Mouse (Mus musculus) thymus, postnatal 36 days (tissue): ENCODE measurements around the gene Nectin2.

Experiments used
- DNase-seq, 2 experiments: peaks; one replicate each; pipeline ENCODE4 v3.0.0; 2022; ENCODE audit warnings: mixed read lengths in 2 of 2

The Nectin2 gene

DNA sequence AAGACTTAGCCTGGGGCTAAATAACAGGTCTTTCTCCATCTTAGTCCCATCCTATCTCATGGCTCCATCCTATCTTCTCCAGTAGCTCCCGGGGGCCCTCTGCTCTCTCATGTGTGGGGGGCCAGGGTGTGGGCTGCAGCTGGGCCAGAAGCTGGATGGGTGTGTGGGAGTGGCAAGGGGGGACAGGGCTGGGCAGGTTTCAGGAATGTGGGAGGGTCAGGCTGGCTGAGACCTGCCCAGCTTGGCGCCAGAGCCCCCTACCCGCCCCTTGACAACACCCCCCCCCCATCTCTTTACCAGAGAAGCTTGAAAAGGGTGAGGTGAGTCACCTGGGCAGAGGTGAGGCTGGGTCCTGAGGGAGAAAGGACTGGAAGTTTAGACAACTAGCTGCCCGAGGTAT lies 18.7 kb upstream of the Nectin2 start:
- DNase-seq, result no peak

DNA sequence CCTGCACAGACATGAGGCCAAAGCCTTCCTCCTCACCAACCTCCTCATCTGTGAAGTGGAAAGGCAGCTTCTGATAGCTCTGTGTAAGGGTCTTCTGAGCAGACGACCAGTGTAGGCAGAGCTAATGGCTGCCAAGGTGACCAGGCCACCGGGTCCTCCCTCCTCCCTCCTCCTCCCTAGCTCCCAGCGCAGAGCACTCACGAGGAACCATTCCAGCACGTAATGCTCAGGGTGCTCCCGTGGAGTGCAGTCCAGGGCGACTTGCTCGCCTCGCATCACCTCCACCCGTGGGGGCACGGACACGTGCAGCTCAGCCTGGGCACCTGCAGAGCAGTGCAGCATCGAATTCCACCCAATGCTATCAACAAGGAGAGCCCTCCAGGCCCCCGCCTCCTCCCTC lies 18.0 kb upstream of the Nectin2 start:
- DNase-seq, result no peak

DNA sequence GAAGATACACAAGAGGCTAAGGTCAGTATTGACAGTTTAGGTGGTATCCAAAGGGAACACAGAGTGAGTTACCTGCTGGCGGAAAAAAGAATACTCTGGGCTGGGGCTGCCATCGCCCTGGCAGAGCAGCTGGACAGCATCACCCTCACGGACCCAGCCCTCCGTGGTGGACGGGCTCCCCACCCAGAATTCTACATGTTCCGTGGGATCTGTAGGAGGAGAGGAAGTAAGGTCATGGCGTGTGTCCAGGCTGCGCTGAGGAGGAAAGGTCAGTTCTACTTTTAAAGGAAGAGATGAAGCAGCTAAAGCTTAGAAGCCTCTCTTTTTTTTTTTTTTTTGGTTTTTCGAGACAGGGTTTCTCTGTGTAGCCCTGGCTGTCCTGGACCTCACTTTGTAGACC lies 14.3 kb upstream of the Nectin2 start:
- DNase-seq, result no peak

DNA sequence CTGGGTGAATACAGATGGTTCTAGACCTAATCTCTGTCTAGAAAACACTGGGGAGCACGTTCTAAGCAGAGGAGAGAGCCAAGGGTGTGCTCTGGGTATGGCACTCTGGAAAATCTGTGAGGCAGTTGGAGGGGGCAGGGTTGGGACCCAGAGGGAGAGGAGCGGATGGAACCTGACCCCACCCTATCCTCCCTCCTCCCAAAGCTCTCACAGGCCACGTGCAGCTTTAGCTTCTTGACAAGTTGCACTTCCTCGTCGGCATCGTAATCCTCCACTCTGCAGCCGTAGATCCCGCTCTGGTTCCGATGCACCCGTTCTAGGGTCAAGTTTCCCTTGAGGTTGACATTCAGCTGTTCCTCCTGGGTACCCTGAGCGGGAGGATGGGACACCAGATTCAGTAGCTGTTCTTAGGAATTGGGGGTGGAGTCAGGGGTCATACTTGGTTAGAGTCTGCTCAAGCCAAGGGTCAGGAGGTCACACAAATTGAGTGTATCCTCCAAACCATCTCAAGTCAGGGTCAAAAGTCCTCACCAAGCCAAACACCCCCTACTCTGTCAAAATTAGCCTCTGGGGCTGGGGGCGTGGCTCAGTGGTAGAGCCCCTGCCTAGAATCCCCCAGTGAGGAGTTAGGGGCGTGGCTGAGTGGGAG lies 13.7 kb upstream of the Nectin2 start:
- DNase-seq, result no peak

DNA sequence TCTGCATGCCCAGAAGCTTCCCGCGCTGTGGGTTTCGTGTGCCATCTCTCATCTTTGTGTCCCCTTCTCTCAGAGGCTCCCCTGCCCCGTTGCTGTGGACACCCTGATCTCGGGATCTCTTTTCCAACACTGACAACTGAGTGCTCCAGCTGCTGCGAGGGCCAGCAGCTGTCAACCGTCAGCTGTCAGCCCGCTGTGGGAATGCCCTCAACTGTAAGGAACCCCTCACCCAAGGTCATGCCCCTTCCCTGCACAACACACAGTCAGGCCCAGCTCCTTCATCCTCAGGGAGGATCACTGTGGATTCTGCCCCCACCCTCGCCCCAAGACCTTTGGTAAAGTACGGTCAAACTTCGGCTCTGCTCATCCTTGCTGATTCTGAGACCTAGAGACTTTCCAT lies 12.0 kb upstream of the Nectin2 start:
- no peak for DNase-seq

DNA sequence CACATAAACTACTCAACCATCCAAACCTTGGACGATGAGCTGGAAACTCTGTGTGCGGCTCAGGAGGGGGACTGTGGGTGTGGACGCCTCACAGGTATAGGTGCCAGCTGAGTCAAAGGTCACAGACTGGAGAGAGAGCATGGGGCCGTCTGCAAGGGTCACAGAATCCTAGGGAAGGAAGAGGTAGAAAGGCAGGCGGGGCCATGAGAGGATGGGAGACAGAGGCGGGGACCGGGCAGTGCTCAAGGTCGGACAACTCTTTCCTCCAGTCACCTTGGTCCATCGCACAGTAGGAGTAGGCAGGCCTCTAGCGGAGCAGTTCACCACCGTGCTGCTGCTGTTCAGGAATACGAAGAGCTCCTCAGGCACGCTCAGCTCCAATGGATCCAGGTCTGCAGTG lies 9.7 kb upstream of the Nectin2 start:
- no peak for DNase-seq

DNA sequence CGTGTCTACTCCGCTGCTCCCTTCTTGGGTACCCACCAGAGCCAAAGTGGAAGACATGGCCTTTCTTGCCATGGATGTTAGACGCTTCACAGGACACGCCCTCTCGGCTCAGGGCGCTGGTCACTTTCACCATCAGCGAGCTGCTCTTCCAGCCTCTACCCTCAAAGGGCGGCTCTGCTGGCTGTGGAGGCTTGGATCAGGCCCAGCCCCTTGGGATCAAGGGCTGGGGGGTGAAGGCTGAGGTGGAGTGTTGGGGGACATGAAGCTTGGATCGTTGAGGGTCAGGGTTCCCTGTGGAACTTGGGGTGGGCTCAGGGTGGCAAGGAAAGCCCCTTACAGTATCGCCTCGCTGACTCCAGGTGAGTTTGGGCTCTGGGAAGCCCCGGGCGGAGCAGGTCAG lies 8.3 kb upstream of the Nectin2 start:
- no peak for DNase-seq

DNA sequence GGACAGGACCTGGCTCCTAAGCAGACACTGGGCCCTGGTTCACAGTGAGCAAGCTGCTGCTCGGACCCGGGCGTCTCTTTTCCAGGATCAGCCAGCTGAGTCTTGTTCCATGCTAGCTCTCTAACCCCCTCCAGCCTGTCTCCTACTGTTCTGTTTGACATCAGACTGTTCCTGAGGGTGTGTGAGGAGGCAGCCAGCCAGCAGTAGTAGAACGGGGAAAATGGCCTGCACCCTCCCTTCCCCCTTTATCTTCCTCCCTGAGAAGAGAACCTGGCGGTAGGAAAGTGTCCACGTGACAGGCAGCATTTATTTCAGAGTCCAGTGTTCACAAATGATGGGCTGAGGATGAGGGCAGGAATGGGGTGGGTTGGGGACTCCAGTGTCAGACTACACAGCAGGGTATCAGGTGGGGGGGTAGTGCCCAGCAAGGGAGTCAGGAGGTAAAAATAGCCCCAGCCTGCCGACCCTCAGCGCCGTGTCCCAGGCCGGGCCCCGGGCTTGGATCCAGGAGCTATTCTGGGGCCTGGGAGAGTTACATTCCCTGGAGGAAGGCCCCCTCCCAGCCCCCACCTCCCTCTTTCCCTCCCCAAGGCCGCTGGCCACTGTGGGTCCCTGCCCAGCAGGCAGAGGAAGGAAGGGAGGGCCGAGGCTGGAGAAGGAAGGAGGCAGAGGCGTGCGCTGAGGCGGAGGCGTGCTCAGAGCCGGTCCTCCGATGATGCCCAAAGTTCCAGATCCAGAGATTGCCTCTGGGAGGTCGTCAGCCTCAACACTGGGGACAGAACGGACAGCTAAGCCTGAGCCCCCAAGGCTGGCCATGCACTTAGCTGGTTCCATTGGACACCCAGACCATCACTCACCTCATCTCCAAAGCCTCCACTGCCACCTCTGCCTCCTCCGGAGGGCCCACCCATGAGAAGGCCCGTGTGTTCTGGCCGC lies 5.8 kb upstream of the Nectin2 start:
- no peak for DNase-seq

DNA sequence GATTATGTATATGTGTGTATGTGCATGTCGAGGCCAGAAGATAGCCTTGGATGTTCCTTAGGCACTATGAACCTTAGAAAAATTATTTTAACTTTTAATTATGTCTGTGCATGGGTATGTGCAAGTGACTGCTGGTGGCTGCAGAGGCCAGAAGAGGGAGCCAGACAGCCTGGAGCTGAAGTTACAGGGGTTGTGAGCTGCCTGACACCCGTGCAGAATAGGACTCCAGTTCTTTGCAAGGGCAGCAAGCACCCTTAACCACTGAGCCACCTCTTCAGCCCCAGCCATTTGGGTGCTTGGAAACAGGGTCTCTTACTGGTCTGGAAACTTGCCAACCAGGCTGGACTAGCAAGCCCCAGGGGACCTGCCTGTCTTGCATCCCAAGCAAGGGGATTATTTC lies 4.7 kb upstream of the Nectin2 start:
- DNase-seq, result no peak

DNA sequence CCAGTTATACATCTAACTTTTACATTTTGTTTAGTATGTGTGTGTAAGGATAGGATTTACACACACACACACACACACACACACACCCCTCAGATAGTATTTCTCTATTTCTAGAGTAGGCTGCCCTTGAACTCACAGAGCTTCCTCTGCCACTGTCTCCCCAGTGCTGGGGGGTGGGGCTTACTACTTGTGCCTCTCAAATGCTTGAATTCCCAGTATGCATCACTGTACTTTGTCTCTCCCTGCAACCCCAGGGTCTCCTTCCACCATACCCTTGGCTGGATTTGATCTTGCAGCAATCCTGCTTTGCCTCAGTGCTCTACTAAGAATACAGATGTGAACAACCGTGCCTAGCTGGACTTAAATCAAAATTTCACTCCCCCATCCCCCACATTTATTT lies 3.8 kb upstream of the Nectin2 start:
- DNase-seq, result no peak

DNA sequence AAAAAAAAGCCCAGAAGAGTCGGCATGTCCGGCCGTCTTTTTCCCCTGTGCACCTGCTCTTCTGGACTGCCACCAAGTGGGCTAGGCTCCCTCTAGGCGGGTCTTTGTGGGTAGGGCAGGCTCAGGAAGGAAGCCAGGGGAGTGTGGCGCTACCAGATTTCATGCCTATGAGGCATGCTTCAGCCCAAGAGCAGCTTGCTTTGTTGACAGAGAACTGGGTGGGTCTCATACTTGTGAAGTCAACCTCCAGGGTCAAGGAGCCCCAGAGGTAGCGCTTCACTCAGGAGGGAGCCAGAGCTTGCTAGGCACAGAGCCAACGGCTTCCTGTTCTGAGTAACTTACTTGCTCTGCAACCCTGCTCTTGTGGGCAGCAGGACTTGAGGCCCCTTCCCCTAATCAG lies 3.3 kb upstream of the Nectin2 start:
- DNase-seq, result no peak

DNA sequence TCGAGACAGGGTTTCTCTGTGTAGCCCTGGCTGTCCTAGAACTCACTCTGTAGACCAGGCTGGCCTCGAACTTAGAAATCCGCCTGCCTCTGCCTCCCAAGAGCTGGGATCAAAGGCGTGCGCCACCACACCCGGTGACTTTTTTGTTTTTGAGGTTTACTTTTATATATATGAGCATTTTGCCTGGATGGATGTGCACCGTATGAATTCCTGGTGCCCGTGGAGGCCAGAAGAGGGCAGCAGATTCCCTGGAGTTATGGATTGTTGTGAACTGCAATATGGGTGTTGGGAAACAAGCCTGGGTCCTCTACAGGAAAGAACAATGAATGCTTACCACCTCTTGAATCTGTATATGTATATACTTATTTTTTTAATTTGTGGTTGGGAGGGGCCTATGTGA lies 2.4 kb upstream of the Nectin2 start:
- no peak for DNase-seq

DNA sequence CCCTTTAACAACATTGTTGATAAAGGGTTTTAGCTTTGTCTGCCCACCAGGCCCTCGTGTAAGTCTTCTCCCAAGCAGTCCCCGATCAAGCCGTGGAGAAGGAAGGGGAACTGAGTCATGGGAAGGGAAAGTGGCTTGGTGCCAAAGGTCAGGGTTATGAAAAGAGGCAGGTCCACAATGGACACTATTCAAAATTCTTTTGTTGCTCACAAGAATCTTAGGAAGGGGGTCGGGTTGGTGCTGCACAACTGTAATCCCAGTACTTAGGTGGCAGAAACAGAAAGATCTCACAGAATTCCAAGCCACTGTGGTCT lies 744 bp upstream of the Nectin2 start:
- DNase-seq, result no peak

DNA sequence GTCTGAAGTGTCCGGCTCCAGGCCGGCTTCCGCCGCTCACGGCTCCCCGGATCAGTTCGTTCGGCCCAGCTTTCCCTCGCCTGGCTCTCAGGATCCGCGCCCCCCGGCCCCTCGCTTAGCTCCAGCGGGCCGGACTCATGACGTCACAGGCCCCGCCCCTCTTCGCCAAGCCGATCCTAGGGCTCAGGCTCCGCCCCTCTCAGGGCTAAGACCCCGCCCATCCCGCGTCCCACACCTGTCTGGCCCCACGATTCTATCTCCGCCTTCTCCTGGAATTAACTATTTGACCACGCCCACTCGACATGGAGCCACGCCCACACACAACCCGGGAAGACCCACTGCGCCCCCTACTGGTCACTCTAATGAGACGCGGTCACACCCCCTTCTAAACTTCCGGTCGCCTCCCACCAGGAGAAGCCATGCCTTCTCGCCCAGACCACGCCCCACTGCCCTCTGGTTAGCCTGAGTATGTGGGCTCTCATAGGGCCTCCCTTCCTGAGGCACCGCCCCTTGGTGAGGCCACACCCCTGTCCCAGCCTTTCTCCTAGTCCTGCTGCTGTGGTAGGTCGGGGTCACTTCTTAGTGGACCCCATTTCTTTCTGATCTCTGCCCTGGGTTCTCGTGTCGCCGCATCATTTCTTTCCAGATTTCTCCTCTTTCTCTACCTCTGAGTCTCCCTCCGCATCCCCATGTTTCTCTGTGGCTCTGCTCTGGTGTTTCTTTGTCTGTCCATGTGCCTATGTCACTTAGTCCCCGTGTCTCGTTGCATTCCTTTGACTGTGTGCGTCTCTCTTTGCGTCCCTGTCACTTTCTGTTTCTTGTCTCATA lies 680 bp downstream of the Nectin2 start:
- peak; percentile 50 to 62 for DNase-seq

DNA sequence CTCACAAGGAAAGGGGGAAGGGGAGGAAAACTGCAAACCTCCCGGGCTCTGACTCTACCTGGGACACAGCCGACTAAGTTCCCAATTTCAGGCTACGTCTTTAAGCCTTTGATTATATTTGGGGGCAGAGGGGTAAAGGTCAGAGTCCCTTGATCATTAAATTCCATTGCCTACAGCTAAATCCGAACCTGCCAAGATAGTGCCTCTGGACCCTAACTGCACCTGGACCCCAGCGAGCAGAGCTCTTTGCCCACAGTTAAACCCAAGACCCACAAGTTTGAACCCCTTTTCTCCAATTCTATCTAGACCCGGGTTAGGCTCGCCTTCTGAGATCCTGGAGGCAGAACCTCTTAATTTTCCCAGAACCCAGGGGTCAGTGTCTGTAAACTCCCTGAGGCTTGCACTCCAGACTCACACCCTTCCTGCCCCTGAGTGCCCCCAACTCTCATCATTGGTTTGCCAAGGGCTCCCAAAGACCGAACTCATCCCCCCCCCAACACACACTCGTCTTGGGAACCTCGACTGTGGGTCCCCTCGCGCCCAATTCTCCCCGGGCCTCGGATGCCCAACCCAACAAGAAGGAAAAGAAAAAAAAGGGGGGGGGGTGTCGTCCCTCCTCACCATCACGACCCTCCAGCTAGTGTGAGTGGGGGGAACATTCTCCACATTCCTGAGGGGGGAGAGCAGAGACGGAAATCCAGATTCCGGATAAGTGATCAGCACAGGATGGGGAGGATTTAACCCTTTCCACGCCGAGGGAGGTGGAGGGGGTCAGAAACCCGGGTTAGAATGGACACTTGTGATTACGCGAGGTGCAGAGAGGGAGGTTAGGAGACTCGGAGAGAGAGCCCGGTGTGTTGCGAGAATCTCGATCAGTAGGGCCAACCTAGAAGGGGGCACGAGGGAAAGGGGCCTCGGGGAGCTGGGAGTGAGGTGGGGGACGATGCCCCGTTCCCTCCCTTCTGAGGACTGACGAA lies 1.8 kb downstream of the Nectin2 start:
- DNase-seq, result no peak

DNA sequence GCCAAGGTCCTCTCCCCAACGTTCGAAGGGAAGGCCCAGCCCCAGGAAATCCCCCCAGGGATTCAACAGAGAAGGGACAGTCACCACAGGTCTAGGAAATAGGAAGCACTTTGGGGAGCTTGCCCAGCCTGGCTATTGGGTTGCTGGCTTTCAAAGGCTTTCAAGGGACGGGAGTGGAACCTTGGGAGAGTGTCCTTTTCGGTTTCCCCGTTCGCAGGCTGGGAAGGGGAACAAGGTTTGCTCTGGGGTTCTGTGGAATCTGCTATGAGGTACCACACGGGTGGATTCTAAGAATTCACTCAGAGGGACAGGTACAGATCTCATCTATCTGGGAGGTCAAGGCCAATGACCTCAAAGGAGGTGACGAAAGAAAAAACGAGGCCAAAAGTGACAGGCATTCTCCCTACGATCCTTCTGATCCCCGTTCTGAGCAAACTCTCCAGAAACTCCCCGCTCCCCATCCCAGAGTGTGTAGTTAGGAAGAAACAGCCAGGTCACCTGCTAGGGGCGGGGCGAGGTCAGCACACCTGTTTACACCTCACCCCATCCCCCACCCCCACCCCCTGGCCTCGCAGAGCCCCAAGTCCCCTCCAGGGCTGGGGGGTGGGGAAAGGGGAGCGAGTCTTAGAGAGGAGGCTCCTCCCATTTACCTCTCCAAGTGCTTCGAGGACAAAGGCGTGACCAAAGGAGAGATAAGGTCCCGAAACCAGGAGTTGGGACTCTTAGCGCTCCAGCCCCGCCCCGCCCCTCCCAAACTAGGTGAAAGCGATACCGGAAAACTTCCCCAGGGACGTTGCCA lies 2.7 kb downstream of the Nectin2 start:
- no peak for DNase-seq

DNA sequence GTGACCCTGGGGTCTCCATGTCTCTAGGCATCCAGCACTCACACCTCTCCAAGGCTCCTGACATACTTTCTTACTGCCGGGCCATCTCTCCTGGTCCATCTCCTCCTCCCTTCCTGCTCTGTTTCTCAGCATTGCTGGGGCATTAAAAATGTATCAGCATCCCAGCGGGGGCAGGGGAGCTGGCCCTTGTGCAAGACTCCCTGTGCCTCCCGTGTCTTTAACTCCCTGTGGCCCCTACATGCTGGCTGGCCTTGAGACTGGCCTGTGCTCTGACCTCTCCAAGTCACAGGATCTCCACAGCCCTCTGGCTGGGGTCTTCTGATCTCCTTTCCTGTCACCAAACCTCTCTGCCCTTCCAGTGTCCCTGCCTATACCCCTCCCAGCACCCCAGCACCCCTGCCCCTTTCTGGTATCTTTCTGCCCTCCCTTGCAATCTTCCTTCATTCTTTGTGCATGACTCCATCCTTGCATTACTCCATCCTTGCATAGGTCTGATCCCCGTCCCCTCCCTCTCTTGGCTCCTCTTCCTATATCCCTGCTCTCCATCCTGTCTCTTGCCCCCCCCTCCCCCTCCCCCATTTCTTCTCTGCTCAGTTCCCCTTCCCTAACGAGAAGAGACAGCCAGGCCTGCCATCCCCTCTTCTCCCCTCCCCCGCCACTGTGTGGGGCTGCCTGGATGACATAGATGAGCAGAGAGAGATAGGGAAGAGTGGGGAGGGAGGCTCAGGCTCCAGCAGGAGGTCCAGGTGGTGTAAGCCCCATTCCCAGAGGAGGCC lies 3.7 kb downstream of the Nectin2 start:
- DNase-seq, result no peak

DNA sequence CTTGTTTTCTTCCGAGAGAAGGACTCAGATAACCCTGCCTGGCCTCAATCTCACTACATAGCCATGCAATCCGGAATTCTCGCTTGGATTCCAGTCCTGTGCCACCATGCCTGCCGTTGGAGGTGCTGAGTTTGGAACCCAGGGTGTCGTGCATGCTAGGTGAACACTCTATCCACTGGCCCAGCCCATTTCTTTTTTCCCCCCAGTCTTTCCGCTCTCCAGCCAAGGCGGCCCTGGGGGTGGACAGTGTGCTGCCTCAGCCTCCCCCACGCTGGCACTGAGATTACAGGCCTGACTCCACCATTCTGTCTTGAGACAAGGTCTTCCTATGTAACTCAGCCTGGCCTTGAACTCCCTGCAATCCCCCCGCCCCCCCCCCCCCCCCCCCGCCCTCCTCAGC lies 4.3 kb downstream of the Nectin2 start:
- DNase-seq, result no peak

DNA sequence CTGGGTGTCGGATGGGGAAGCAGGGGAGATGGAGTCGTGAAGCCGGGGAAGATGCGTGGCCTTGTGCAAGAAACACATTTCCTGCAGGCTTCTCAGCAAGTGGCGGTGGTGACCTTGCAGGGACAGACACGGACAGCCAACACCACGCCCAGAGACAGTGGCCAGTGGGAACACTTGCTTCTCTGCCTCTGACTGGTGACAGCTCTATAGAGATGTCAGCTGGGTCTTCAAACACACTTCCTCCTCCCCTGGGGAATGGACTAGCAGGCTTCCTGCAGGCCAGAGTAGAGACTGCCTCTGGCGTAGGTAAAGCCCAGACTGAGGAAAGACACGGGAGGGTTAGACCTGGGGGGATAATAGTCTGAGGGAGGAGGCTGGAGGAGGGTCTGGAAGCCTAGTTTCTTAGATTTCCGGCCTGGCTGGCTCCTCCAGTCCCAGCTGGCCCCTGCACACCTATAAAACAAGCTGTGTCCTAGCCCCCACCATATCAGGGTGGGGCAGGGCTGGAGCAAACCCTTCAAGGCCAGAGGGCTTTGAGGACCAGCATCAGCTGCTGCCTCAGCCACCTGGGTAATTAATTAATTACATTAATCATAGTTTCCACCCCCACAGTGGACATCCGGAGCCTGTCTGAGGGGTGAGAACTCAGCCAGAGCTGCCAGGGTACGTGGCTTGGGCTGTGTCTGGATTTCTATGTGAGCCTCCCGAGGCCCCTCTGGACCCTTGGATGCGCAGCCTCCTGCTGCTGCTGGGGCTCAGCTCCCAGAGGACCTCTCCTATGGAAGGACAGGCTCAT lies 5.5 kb downstream of the Nectin2 start:
- DNase-seq, result no peak

DNA sequence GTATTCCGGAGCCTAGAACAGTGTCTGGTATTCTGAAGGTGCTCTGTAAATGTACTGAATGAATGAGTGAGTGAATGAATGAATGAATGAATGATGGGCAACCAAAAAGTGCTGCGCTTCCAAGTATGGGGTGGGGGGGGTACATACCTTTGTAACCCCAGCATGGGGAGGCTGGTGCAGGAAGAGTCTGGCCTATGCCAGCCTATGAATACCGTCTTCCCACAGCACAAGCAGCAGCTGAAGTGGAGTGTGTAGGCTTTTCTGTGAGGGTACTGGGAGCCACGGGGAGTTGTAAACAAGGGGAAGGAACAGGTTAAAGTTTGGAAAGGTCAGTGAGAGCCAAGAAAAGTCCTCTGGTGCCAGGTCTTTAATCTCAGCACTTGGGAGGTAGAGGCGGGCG lies 6.5 kb downstream of the Nectin2 start:
- no peak for DNase-seq
